Mouse (Mus musculus): ENCODE data around the gene Kars. TPM values are rescaled to one million over a fixed set of nuclear protein-coding genes. Genes with fewer than 3 reads are reported as not detected.

Kars gene
- polyA plus RNA-seq, 1 experiment from 2014 or later = 65.7 TPM

DNA sequence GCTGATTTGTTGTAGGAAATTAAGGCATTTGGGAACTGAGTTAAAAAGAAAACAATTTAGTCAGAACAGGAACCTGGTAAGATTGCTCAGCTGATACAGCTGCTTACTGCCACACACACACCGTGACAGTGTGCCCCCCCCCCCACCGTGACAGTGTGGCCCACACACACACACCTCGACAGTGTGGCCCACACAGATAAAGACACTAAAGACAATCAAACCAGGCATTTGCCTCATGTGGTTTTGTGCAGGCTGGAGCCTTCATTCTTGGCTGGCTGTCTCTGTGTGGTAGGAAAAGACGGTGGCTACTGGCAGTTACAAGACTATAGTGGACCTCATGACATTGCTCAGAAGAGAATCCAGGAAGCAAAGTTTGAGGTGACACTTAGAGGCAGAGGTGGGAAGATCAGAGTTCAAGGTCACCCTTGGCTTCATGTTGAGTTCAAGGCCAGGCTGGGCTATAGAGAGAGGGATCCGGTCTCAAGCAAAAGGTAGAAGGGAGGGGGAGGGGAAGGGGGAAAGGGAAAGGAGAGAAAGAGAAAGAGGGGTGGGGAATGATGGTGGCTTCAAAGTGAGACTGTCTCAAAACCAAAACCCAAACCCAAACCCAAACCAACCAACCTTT is 43.8 kb downstream of the Kars start:
- Histone ChIP-seq H3K27ac (no peak overlapping the region), H3K36me3 (ENCODE audit: inconsistent target) (no peaks in the 10 kb centered on the region), H3K4me3 (ENCODE audit: inconsistent target) (no peak overlapping the region), H3K79me2 (ENCODE audit: inconsistent target) (no peaks in the 10 kb centered on the region)
- 47% methylated on average over 5 of the region's 5 CpGs for WGBS (ENCODE audit: missing documents)

DNA sequence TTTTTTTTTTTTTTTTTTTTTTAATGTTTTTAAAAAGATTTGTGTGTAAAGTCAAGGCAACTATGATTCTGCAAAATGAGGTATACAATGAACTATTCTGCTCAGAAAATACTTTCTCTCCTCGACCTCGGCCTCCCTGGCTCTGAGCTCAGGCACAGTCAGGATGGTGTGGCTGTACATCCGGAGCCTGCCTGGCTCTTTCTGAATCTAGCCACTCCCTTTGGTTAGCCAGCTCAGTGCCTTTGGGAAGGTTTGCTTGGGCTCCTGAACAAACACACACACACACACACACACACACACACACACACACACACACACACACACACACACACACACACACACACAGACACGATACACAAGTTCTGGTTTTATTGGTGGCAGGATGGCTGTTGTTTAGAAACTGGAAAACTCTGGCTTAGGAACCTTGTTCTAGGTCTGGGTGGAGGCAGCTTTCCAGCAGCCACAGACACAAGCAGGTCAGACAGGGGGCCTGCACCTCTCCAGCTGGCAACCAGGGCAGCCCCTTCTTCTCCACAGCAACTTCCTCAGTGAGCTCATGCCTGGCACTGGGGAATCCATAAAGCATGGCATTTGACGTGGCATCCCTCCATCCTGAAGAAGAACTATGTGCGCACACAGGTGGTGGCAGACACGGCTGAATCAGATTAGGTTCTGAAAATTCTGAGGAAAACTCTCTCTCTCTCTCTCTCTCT is 46.1 kb downstream of the Kars start:
- no peaks in the 10 kb centered on the region for H3K36me3 ChIP-seq (ENCODE audit: inconsistent target)

DNA sequence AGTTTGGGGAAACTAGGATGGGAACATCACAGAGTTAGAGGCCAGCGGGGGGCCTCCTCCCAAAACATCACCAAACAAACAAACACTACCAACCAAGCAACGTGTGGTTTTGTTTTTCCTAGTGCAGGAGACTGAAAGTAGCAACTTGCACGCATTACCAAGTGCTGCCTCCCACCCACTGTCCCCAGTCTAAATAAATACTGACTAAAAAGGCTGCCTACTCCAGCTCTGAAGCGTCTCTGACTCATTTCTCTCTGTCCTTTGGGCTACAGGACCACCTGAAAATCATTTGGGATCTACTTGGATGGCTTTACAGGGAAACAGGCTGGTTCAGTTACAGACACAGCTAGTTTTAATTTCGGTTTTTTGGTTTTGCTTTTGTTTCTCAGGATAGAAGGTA is 46.8 kb downstream of the Kars start:
- H3K4me3 ChIP-seq (ENCODE audit: inconsistent target) = no peak overlapping the region
- no peak overlapping the region for H3K27ac ChIP-seq
- H3K79me2 ChIP-seq (ENCODE audit: inconsistent target) = no peaks in the 10 kb centered on the region
- H3K36me3 ChIP-seq (ENCODE audit: inconsistent target) = no peaks in the 10 kb centered on the region
- WGBS (ENCODE audit: missing documents) = 74% methylated on average over 5 of the region's 5 CpGs

More for the DNA sequence above, 46.1 kb downstream of the Kars start:
- Histone ChIP-seq H3K79me2 (ENCODE audit: inconsistent target) (no peaks in the 10 kb centered on the region), H3K27ac (no peak overlapping the region), H3K4me3 (ENCODE audit: inconsistent target) (no peak overlapping the region)
- WGBS (ENCODE audit: missing documents) = 67% methylated on average over 4 of the region's 7 CpGs

- H3K4me3 ChIP-seq (ENCODE audit: inconsistent target) = no peak overlapping the region
- H3K79me2 ChIP-seq (ENCODE audit: inconsistent target) = no peaks in the 10 kb centered on the region
- no peaks in the 10 kb centered on the region for H3K36me3 ChIP-seq (ENCODE audit: inconsistent target)
- 89% methylated on average over 4 of the region's 4 CpGs for WGBS (ENCODE audit: missing documents)
- no peak overlapping the region for H3K27ac ChIP-seq
Measured at GRCm38 (mm10) chr8:111963546-111963945, 47.6 kb downstream of the Kars start.

GRCm38 (mm10) chr8:111963091-111963490 is 48.0 kb downstream of the Kars start:
- Histone ChIP-seq H3K27ac (no peak overlapping the region), H3K79me2 (ENCODE audit: inconsistent target) (no peaks in the 10 kb centered on the region), H3K36me3 (ENCODE audit: inconsistent target) (no peaks in the 10 kb centered on the region), H3K4me3 (ENCODE audit: inconsistent target) (no peak overlapping the region)
- WGBS (ENCODE audit: missing documents) = 87% methylated on average over 7 of the region's 10 CpGs

DNA sequence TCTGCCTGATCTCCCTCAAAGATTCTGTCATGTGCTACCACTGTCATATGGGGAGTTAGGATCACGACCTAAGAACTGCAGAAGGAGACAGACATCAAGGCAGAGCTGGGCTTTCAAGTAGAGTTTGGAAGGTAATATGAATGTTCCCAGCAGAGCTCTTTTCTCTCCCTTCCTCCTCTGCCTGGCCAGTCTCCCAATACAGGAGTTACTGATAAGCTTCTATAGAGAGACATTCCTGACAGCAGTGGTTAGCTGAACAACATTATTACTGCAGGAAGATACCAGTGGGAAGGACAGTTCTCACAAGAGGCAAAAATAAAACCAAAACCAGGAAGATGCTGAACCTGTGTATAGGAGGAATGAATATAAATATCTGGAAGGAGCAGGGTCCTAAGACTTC is 48.5 kb downstream of the Kars start:
- H3K79me2 ChIP-seq (ENCODE audit: inconsistent target) = no peaks in the 10 kb centered on the region
- WGBS (ENCODE audit: missing documents) = 82% methylated on average over 1 of the region's 1 CpGs
- H3K36me3 ChIP-seq (ENCODE audit: inconsistent target) = no peaks in the 10 kb centered on the region
- no peak overlapping the region for H3K27ac ChIP-seq
- H3K4me3 ChIP-seq (ENCODE audit: inconsistent target) = no peak overlapping the region

GRCm38 (mm10) chr8:111961330-111961729 is 49.8 kb downstream of the Kars start:
- Histone ChIP-seq H3K79me2 (ENCODE audit: inconsistent target) (no peaks in the 10 kb centered on the region), H3K4me3 (ENCODE audit: inconsistent target) (no peak overlapping the region), H3K36me3 (ENCODE audit: inconsistent target) (0 out of 2 replicates have a peak, but pooled peaks cover 9% of the 10 kb centered on the region), H3K27ac (no peak overlapping the region)
- WGBS (ENCODE audit: missing documents) = 93% methylated on average over 3 of the region's 3 CpGs

DNA sequence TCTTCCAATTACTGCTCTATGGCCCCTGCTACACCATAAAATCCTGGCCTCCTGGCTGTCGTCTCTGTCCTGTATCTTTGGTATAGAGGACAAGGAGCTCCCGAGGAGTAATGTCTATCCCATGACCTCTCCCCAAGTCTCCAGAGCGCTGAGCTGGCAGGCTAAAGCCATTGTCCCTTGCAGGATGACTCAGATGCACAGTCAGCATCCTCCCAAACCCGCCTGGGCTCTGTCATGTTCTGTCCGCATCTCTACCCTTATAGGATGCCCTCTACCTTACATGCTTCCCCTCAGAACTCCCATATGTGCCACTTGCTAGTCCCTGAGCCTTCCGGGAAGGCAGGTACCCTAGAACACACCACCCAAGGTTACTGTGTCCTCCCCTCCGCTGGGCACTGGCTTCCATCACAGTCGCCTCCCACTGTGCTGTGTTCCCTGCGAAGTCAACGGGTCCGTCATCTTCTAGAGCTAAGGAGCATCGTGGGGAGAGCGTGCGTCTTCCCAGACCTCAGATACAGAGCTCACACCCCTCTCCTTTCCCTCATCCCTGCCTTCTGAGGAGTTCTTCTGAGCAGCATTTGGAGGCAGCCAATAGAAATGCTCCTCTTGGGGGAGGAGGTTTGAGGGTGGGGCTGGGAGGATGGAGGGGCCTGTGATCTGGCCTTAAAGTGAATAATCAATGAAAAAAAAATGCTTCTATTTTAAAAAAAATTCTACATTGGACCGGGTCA is 50.4 kb downstream of the Kars start:
- H3K36me3 ChIP-seq (ENCODE audit: inconsistent target) = 0 out of 2 replicates have a peak, but pooled peaks cover 9% of the 10 kb centered on the region
- no peaks in the 10 kb centered on the region for H3K79me2 ChIP-seq (ENCODE audit: inconsistent target)
- WGBS (ENCODE audit: missing documents) = 89% methylated on average over 15 of the region's 15 CpGs
- H3K4me3 ChIP-seq (ENCODE audit: inconsistent target) = no peak overlapping the region
- H3K27ac ChIP-seq = no peak overlapping the region

DNA sequence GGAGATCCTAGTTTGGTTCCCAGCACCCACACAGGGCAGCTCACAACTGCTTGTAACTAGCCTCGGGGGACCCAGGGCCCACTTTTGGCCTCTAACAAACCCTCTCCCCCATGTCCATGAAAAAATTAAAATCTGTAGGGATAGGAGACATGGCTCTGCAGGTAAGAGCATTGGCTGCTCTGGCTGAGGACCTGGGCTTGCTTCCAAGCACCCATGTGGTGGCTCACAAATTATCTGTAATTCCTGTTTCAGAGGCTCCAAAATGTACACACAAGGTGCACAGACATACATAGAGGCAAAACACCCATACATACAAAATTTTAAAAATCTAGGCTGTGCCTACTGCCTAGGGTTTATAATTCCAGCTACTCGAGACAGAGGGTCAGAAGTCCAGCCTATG is 53.9 kb downstream of the Kars start:
- H3K79me2 ChIP-seq (ENCODE audit: inconsistent target) = no peaks in the 10 kb centered on the region
- H3K4me3 ChIP-seq (ENCODE audit: inconsistent target) = no peak overlapping the region
- no peak overlapping the region for H3K27ac ChIP-seq
- H3K36me3 ChIP-seq (ENCODE audit: inconsistent target) = peaks cover 33% of the 10 kb centered on the region; the same call in 1 of the 2 replicates
- 96% methylated on average over 2 of the region's 2 CpGs for WGBS (ENCODE audit: missing documents)

- WGBS (ENCODE audit: missing documents) = 52% methylated on average over 4 of the region's 5 CpGs
- Histone ChIP-seq H3K4me3 (ENCODE audit: inconsistent target) (no peak overlapping the region), H3K79me2 (ENCODE audit: inconsistent target) (peaks cover 6% of the 10 kb centered on the region; the same call in 1 of the 2 replicates), H3K27ac (no peak overlapping the region), H3K36me3 (ENCODE audit: inconsistent target) (peaks cover 33% of the 10 kb centered on the region; the same call in 1 of the 2 replicates)
Measured at GRCm38 (mm10) chr8:111955879-111956278, 55.2 kb downstream of the Kars start.

GRCm38 (mm10) chr8:111954844-111955594 is 56.1 kb downstream of the Kars start:
- Histone ChIP-seq H3K27ac (no peak overlapping the region), H3K36me3 (ENCODE audit: inconsistent target) (peaks cover 33% of the 10 kb centered on the region; the same call in 1 of the 2 replicates), H3K79me2 (ENCODE audit: inconsistent target) (peaks cover 9% of the 10 kb centered on the region; the same call in 1 of the 2 replicates), H3K4me3 (ENCODE audit: inconsistent target) (no peak overlapping the region)
- WGBS (ENCODE audit: missing documents) = 97% methylated on average over 4 of the region's 4 CpGs

GRCm38 (mm10) chr8:111951936-111952335 is 59.2 kb downstream of the Kars start:
- peaks cover 39% of the 10 kb centered on the region; the same call in 1 of the 2 replicates for H3K36me3 ChIP-seq (ENCODE audit: inconsistent target)
- H3K27ac ChIP-seq = no peak overlapping the region
- H3K4me3 ChIP-seq (ENCODE audit: inconsistent target) = no peak overlapping the region
- H3K79me2 ChIP-seq (ENCODE audit: inconsistent target) = peaks cover 16% of the 10 kb centered on the region; the same call in 1 of the 2 replicates
- WGBS (ENCODE audit: missing documents) = 98% methylated on average over 5 of the region's 5 CpGs

DNA sequence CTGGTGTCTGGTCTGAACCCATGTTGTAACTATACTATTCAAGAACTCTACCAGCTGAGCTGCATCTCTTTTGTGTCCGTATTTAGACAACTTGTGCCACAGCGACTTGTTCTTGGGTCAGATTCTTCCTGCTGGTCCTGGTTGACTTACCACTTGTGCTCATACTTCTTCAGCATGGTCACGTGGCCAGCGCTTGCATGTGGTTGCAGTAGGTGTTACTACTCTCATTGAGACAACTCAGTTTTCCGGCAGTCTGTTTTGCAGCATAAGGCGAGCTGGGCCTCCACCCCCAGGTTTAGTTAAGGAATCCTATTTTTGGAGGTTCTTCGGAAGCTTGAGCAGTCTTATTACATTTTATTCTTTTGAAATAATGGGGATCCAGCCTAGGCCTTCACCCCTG is 59.8 kb downstream of the Kars start:
- H3K79me2 ChIP-seq (ENCODE audit: inconsistent target) = peaks cover 16% of the 10 kb centered on the region; the same call in 1 of the 2 replicates
- no peak overlapping the region for H3K4me3 ChIP-seq (ENCODE audit: inconsistent target)
- peaks cover 33% of the 10 kb centered on the region; the same call in 1 of the 2 replicates for H3K36me3 ChIP-seq (ENCODE audit: inconsistent target)
- no peak overlapping the region for H3K27ac ChIP-seq
- 92% methylated on average over 7 of the region's 7 CpGs for WGBS (ENCODE audit: missing documents)

DNA sequence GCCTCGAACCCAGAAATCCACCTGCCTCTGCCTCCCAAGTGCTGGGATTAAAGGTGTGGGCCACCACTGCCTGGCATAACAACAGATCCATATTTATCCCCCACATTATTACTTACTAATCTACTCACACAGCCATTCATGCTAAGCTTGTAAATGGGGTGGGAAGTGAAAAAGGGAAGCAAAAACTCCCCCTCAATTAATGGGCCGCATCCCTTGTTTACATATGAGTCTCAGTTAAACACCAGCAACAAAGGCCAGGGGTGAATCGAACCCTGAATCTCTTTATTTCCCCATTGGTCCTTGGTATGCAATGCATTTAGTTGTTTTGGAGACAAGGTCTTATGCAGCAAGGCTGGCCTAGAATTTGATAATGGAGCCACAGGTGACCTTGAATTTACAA is 60.3 kb downstream of the Kars start:
- Histone ChIP-seq H3K79me2 (ENCODE audit: inconsistent target) (peaks cover 16% of the 10 kb centered on the region; the same call in 1 of the 2 replicates), H3K36me3 (ENCODE audit: inconsistent target) (peaks cover 34% of the 10 kb centered on the region; the same call in 1 of the 2 replicates), H3K4me3 (ENCODE audit: inconsistent target) (no peak overlapping the region), H3K27ac (no peak overlapping the region)
- 68% methylated on average over 3 of the region's 3 CpGs for WGBS (ENCODE audit: missing documents)
